Mouse (Mus musculus) kidney, embryonic 16.5 days (tissue): ENCODE data around the gene Erbb4. TPM values are rescaled to one million over a fixed set of nuclear protein-coding genes. Genes with fewer than 3 reads are reported as not detected.
A peak's percentile ranks its signal among the peaks of the same experiment; 100 is the strongest.

ENCODE experiments used
- ATAC-seq: fragments of 200-750 bp; cut with Nextera tagmentation; 2 replicates; pipeline ENCODE4 v1.8.0; 2017; ENCODE audit warnings: moderate TSS enrichment; ENCODE audit not compliant: low FRiP score, low TSS enrichment
- H3K27ac ChIP-seq: fragments of 300-500 bp; sonication (generic); 2 replicates; pipeline ENCODE4 v1.5.1; 2014; ENCODE audit warnings: low read length
- H3K27me3 ChIP-seq: fragments of 300-500 bp; sonication (generic); 2 replicates; pipeline ENCODE4 v1.6.1; 2014; ENCODE audit warnings: low read length, control low read depth, mixed read lengths; ENCODE audit not compliant: insufficient read depth
- H3K36me3 ChIP-seq: fragments of 300-500 bp; sonication (generic); 2 replicates; pipeline ENCODE4 v1.6.1; 2014; ENCODE audit warnings: low read length, control low read depth, mixed read lengths; ENCODE audit not compliant: insufficient read depth
- H3K4me1 ChIP-seq: fragments of 300-500 bp; sonication (generic); 2 replicates; pipeline ENCODE4 v1.6.1; 2014; ENCODE audit warnings: low read length, control low read depth, mixed read lengths; ENCODE audit not compliant: insufficient read depth
- H3K4me2 ChIP-seq: fragments of 300-500 bp; sonication (generic); replicated peaks from 2 replicates; pipeline ENCODE4 v1.6.1; 2014; ENCODE audit warnings: low read depth, low read length
- H3K4me3 ChIP-seq: fragments of 300-500 bp; sonication (generic); 2 replicates; pipeline ENCODE4 v1.5.1; 2014; ENCODE audit warnings: mild to moderate bottlenecking, low read length
- H3K9ac ChIP-seq: fragments of 300-500 bp; sonication (generic); replicated peaks from 2 replicates; pipeline ENCODE4 v1.6.1; 2014; ENCODE audit warnings: low read length
- H3K9me3 ChIP-seq: fragments of 300-500 bp; sonication (generic); 2 replicates; pipeline ENCODE4 v1.6.1; 2016; ENCODE audit warnings: low read length, control low read depth
- WGBS: fragments of 180-500 bp; shearing (Covaris S2); extraction: QIAGEN DNeasy Blood & Tissue Kit; methylation state at CpG from one replicate; pipeline ENCODE4 v1.1.7; 2014; 5-methylcytosine and 5-hydroxymethylcytosine counted together
- polyA plus RNA-seq: library from polyadenylated mRNA; unstranded; fragments of >200 nt; fragmentation: Nextera tagmentation; extraction: Ambion mirVana; gene quantifications from 2 replicates; pipeline ENCODE4 v1.2.1, GENCODE M21; 2015

The Erbb4 gene
- polyA plus RNA-seq, 1 experiment from 2014 or later = 5.6 TPM

DNA sequence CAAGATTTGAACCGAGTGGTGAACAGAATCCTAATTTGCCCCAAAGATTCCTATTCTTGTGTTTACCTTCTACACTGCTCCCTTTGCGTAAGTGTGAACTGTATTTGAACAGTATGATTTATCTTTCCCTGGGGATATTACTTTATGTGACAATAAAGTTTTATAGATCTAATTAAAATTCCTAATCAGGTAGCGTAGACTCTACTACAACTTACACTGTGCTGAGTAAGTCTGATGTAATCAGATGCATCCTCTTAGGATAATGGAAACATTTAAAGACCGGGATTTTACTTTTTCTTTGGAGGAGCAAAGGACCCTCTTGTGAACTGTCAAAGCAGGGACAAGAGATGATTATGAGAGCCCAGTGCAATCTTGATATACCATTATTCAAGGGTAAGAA, 433.2 kb downstream of the Erbb4 start:
- no peak for ATAC-seq
- H3K4me1 ChIP-seq = no peaks in the 10 kb centered on the region
- no peak overlapping the region for H3K9ac ChIP-seq
- H3K36me3 ChIP-seq = no peaks in the 10 kb centered on the region
- H3K4me2 ChIP-seq = no peak overlapping the region
- H3K27ac ChIP-seq = no peak overlapping the region
- H3K9me3 ChIP-seq = no peaks in the 10 kb centered on the region
- H3K27me3 ChIP-seq = no peaks in the 10 kb centered on the region
- 79% methylated on average over 4 of the region's 4 CpGs for WGBS
- no peak overlapping the region for H3K4me3 ChIP-seq

DNA sequence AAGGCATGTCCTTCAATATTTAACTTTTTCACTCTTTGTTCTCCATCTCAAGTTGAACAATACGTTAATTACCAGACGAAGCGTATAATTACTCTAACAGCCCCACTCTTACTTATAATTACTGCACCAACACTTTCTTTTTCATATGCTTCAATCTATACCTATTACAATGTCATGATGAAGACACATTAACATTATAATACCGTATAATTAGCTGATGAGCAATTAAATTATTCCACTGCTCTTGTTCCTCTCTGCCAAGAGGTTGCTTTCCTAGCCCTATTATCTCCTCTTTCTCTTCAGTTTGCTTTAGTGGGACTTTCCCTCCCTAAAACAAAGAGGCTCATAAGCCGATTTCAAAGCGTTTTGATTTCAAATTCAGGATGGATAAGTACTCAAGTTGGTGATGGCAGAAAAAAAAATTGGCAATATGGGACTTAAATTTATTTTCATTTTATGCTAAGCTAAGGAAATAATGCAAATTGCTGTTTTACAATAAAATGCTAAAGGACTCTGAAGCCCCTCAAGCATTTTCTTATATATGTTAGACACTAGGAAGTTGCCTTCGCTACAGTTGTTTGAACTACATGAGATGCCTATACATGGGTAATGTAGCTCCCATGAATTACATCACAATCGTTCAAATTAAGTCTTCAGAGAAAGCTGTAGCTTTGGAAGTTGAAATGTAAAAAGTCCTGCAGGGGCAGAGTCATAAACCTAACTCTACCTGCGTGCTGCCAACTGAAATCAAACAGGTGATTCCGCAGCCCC, 440.8 kb downstream of the Erbb4 start:
- no peak for ATAC-seq
- no peak overlapping the region for H3K4me2 ChIP-seq
- WGBS = 81% methylated on average over 10 of the region's 10 CpGs
- H3K9ac ChIP-seq = no peak overlapping the region
- H3K36me3 ChIP-seq = no peaks in the 10 kb centered on the region
- H3K4me1 ChIP-seq = no peaks in the 10 kb centered on the region
- no peaks in the 10 kb centered on the region for H3K9me3 ChIP-seq
- H3K27me3 ChIP-seq = no peaks in the 10 kb centered on the region
- H3K27ac ChIP-seq = no peak overlapping the region
- no peak overlapping the region for H3K4me3 ChIP-seq

DNA sequence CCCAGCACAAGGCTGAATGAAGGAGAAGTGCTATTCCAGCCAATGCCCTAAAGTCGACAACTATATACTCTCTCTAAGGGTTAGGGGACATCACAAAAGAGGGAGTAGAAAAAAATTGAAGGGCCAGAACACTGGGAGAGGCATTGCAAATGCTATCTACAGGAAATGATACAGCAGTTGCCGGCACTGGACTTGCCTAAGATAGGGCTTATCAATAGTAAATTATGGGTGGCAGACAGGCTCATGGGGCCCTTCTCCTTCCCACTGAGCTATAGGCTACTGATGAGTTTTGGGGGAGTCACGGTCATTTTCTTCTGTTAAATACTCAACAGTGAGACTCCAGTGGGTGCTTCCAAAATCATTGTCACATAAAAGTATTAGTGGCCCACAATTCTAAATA, 517.4 kb downstream of the Erbb4 start:
- Histone ChIP-seq H3K27ac (no peak overlapping the region), H3K36me3 (no peaks in the 10 kb centered on the region), H3K9ac (no peak overlapping the region), H3K27me3 (no peaks in the 10 kb centered on the region), H3K4me3 (no peak overlapping the region), H3K9me3 (no peaks in the 10 kb centered on the region), H3K4me2 (no peak overlapping the region), H3K4me1 (no peaks in the 10 kb centered on the region)
- WGBS = 80% methylated on average over 3 of the region's 3 CpGs
- ATAC-seq = no peak

DNA sequence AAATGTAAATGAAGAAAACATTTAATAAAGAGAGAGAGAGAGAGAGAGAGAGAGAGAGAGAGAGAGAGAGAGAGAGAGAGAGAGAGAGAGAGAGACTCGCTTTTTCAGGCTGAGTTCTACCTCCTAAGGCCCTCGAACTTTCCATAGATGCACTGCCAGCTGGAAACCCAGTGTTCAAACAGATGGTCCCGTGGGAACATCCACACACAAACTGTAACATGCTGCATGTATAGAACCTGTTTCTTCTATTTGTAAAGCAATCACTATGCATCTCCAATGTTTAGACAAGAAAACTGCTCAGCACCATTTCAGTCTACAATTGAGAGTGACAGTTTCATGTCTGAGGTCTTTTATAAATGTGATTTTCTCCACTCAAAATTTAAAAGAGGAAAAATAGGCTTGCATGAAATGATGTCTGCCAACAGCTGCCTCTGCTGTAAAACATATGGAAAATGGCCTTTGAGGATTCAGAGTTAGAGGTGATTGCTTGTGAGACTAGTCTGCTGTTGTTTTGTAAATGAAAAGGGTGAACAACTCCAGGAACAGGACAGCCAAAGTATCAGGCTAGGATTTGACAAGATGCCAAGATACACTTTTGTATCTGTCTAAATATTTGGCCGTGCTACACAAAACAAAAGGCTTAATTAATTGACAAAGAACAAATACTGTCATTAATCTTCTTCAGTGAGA, 533.9 kb downstream of the Erbb4 start:
- no peak for ATAC-seq
- no peak overlapping the region for H3K4me3 ChIP-seq
- no peak overlapping the region for H3K4me2 ChIP-seq
- H3K9me3 ChIP-seq = no peaks in the 10 kb centered on the region
- no peaks in the 10 kb centered on the region for H3K27me3 ChIP-seq
- WGBS = 59% methylated on average over 4 of the region's 4 CpGs
- no peak overlapping the region for H3K9ac ChIP-seq
- H3K27ac ChIP-seq = no peak overlapping the region
- H3K4me1 ChIP-seq = no peaks in the 10 kb centered on the region
- no peaks in the 10 kb centered on the region for H3K36me3 ChIP-seq

DNA sequence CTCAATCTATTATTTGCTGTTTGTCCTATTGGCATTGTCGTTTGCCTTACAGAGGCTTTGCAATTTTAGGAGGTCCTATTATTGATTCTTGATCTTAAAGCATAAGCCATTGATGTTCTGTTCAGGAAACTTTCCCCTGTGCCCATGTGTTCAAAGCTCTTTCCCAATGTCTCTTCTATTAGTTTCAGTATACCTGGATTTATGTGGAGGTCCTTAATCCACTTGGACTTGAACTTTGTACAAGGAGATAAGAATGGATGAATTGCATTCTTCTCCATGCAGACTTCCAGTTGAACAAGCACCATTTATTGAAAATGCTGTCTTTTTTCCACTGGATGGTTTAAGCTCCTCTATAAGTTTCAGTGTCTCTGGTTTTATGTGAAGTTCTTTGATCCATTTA, 536.9 kb downstream of the Erbb4 start:
- H3K27me3 ChIP-seq = no peaks in the 10 kb centered on the region
- no peaks in the 10 kb centered on the region for H3K9me3 ChIP-seq
- H3K9ac ChIP-seq = no peak overlapping the region
- no peak overlapping the region for H3K27ac ChIP-seq
- 88% methylated on average over 1 of the region's 1 CpGs for whole genome bisulfite sequencing
- no peak overlapping the region for H3K4me2 ChIP-seq
- H3K36me3 ChIP-seq = no peaks in the 10 kb centered on the region
- no peak overlapping the region for H3K4me3 ChIP-seq
- ATAC-seq = no peak
- H3K4me1 ChIP-seq = no peaks in the 10 kb centered on the region

DNA sequence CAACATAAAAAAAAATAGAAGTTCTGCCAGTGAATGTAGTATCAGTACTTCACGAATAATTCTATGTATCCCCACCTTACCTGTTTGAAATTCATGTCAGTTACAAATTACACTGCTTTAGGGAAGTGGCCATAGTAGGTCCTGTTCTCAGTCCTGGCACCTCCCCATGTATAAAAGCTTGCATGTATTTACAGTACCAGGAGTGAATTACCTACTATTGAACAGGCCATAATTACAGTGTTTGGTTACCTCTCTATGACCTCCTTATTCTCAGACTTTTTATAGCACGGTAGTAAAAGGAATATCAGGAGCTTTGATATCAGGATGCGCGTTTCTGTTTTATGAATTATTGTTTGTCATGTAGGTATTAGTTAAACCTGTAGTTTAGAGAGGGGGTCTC, 564.9 kb downstream of the Erbb4 start:
- no peaks in the 10 kb centered on the region for H3K9me3 ChIP-seq
- H3K27ac ChIP-seq = no peak overlapping the region
- no peaks in the 10 kb centered on the region for H3K4me1 ChIP-seq
- H3K27me3 ChIP-seq = no peaks in the 10 kb centered on the region
- H3K36me3 ChIP-seq = no peaks in the 10 kb centered on the region
- H3K4me2 ChIP-seq = no peak overlapping the region
- WGBS = 83% methylated on average over 4 of the region's 4 CpGs
- H3K9ac ChIP-seq = no peak overlapping the region
- no peak for ATAC-seq
- H3K4me3 ChIP-seq = no peak overlapping the region

DNA sequence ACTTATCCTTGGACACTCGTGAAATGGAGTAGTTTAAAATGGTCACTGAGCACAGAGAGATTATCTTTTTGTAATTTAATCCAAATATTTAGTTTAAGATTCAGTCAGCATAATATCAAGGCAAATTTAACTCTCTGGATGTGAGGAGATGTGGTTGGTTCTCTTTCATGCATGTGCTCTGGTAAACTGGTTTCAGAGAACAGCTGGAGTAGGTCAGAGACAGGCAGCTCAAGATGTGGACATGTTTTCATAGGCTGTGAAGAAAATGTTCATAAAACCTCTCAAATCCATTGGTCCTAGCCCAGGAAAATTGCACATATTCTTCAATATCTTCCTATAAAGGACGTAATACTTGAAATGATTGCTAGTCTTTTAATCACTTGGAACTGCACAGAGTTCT, 590.0 kb downstream of the Erbb4 start:
- H3K4me1 ChIP-seq = no peaks in the 10 kb centered on the region
- H3K27ac ChIP-seq = no peak overlapping the region
- 69% methylated on average over 2 of the region's 2 CpGs for WGBS
- no peaks in the 10 kb centered on the region for H3K9me3 ChIP-seq
- no peaks in the 10 kb centered on the region for H3K27me3 ChIP-seq
- H3K4me3 ChIP-seq = no peak overlapping the region
- H3K9ac ChIP-seq = no peak overlapping the region
- no peak overlapping the region for H3K4me2 ChIP-seq
- no peaks in the 10 kb centered on the region for H3K36me3 ChIP-seq
- ATAC-seq = no peak

DNA sequence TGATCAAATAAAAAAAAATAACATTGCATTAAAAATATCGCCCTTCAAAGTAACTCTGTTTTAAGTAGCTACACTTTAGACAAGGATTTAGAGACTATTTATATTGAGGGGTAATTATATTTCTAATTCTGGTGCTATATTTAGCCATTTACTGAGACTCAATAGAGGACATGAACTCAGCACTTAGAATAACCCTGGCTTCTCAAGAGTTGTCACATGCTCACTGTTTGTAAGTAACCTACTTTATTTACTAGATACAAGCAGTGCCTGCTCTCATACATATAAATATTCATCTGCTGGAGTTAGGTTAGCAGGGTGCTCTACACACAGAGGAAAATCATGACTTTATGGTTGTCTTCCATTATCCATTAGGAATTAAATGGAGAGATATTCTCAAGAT, 604.0 kb downstream of the Erbb4 start:
- H3K36me3 ChIP-seq = no peaks in the 10 kb centered on the region
- no peak overlapping the region for H3K9ac ChIP-seq
- no peak for ATAC-seq
- H3K27ac ChIP-seq = no peak overlapping the region
- WGBS = 82% methylated on average over 1 of the region's 1 CpGs
- no peaks in the 10 kb centered on the region for H3K27me3 ChIP-seq
- H3K9me3 ChIP-seq = no peaks in the 10 kb centered on the region
- no peak overlapping the region for H3K4me2 ChIP-seq
- H3K4me3 ChIP-seq = no peak overlapping the region
- H3K4me1 ChIP-seq = 0 out of 2 replicates have a peak, but pooled peaks cover 4% of the 10 kb centered on the region

DNA sequence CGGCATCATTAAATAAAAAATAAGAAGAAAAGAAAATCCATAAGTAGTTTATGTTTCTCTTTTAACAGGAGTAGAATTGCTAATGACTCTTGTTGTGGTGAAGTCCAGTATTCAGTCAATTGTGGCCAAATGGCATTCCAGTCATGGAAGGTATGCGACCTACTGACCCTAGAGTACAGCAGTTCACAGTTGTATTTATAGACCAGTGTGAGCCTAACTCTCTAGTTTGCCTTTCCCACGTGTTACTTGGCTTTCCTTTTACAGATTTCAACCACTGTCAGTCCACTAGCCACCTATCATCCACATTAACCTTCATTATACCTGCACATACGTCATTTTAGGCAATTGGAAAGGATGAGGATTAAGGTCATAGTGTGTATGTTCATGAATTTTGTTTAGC, 606.3 kb downstream of the Erbb4 start:
- Histone ChIP-seq H3K27ac (no peak overlapping the region), H3K4me2 (no peak overlapping the region), H3K9ac (no peak overlapping the region), H3K4me3 (no peak overlapping the region), H3K36me3 (no peaks in the 10 kb centered on the region), H3K4me1 (0 out of 2 replicates have a peak, but pooled peaks cover 4% of the 10 kb centered on the region), H3K27me3 (no peaks in the 10 kb centered on the region), H3K9me3 (no peaks in the 10 kb centered on the region)
- 44% methylated on average over 4 of the region's 4 CpGs for WGBS
- peak; percentile 92 for ATAC-seq

DNA sequence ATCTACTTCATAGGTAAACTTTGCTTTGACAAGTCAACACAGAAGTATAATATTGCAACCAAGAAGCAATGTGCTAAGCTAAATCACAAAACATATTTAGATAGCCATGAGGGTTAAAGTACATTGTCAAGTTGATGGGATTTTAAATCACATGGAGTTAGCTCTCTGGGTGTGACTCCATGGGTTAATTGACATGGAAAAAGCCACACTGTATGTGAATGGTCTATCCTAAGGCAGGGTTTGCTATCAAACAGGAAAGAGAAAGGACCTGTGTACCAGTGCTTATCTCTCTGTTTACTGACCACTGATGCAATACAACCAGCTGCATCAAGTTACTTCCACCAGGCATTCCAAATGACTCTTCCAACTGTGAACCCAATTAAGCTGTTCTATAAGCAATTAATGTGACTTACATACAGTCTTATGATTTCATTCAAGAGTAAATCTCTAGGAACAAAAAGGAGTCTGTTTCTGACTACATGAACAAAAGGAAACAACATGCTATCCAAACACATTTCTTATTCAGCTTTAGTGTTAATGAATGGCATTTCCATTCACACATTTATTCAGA, 641.4 kb downstream of the Erbb4 start:
- H3K9me3 ChIP-seq = no peaks in the 10 kb centered on the region
- no peak overlapping the region for H3K9ac ChIP-seq
- no peak overlapping the region for H3K27ac ChIP-seq
- H3K36me3 ChIP-seq = no peaks in the 10 kb centered on the region
- no peak for ATAC-seq
- no peaks in the 10 kb centered on the region for H3K27me3 ChIP-seq
- no peak overlapping the region for H3K4me3 ChIP-seq
- no peak overlapping the region for H3K4me2 ChIP-seq
- H3K4me1 ChIP-seq = no peaks in the 10 kb centered on the region
